In the genomic region with DNA sequence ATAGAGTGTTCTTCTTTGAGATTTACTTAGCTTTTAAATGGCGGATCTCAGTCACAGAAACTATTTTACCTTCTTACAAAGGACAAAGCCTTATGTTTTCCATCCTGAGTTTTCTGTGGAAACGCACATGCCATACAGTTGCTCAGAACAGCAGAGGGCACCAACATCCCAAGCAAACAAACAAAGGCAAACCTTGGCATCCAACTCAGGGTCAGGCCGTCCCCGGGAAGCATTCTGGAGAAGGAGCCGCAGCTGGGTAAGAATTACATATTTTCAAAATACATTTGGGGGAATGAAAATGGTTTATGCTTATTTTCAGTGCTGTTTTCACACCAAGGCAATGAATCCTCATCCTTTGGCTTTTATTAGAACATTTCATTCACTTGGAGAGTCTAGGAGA, we compare ENCODE assay signal across 8 mouse cellular contexts.
DNase-seq lines count a peak whose midpoint lies in the region.

No protein-coding gene starts in this region.

- DNase-seq in layer of hippocampus, adult 11-12 months (ENCODE audit: low spot score): peak; percentile 42
- DNase-seq in layer of hippocampus, adult 9-10 months (ENCODE audit: low spot score): no peak
- DNase-seq in cerebellum, postnatal 14 days: peak; percentile 72
- peak; percentile 36 for DNase-seq in gastrocnemius, postnatal 10 days
- peak; percentile 54 to 77 for DNase-seq in kidney, postnatal 36 days
- DNase-seq in lung, postnatal 14 days: peak; percentile 68
- peak; percentile 24 for DNase-seq in right cerebral cortex, postnatal 14 days
- no peak for DNase-seq in natural killer cell, adult 2 months (ENCODE audit: low spot score in 2 of 2)

Comparison
In these comparisons a context has a peak if more than half of its experiments do, and no peak if none do; other contexts are left out.
1. DNase-seq: peak in layer of hippocampus, adult 11-12 months (single experiment), cerebellum, postnatal 14 days (2 of 2), gastrocnemius, postnatal 10 days (single experiment), kidney, postnatal 36 days (2 of 2), lung, postnatal 14 days (single experiment) and right cerebral cortex, postnatal 14 days (single experiment); none in layer of hippocampus, adult 9-10 months (single experiment) and natural killer cell, adult 2 months (0 of 2).